7 mouse cellular contexts compared by ENCODE assay signal in genomic region chr7:40899376-40900265, GRCm38 (mm10). TPM values are rescaled to one million over a fixed set of nuclear protein-coding genes. Genes with fewer than 3 reads are reported as not detected.
A peak's percentile ranks its signal among the peaks of the same experiment; 100 is the strongest.
DNase-seq lines count a peak whose midpoint lies in the region; ATAC-seq and TF ChIP-seq lines count a peak whose summit lies in the region.

No protein-coding gene starts in this region.

- no peaks in the 10 kb centered on the region for H3K79me2 ChIP-seq in liver, adult 2 months (ENCODE audit: control insufficient read depth, insufficient read depth, low read length)

- peak overlapping the region; percentile 37 for H3K4me3 ChIP-seq in lung, embryonic 15.5 days
- peak overlapping the region; percentile 59 for H3K4me3 ChIP-seq in embryonic facial prominence, embryonic 13.5 days
- H3K4me3 ChIP-seq in hindbrain, embryonic 10.5 days: peak overlapping the region; percentile 76
- H3K4me3 ChIP-seq in liver, adult 2 months (ENCODE audit: insufficient read depth, low read depth, low read length): peak overlapping the region; percentile 21; the same call in 1 of the 2 replicates

- WGBS in lung, embryonic 15.5 days: under 1% methylated on average over 53 of the region's 61 CpGs
- WGBS in embryonic facial prominence, embryonic 13.5 days: under 1% methylated on average over 60 of the region's 61 CpGs
- WGBS in hindbrain, embryonic 10.5 days: under 1% methylated on average over 61 of the region's 61 CpGs
- 1% methylated on average over 61 of the region's 61 CpGs for WGBS in liver, adult 2 months

- H3K27me3 ChIP-seq in lung, embryonic 15.5 days: peaks cover 81% of the 10 kb centered on the region
- H3K27me3 ChIP-seq in embryonic facial prominence, embryonic 13.5 days: peaks cover 88% of the 10 kb centered on the region
- peaks cover 83% of the 10 kb centered on the region for H3K27me3 ChIP-seq in hindbrain, embryonic 10.5 days (ENCODE audit: insufficient read depth, poor library complexity, severe bottlenecking)
- H3K27me3 ChIP-seq in liver, adult 2 months (ENCODE audit: control insufficient read depth, insufficient read depth, low read length): peaks cover 21% of the 10 kb centered on the region

- no peak for ATAC-seq in lung, embryonic 15.5 days (ENCODE audit: borderline replicate concordance, extremely low read depth, low FRiP score, low TSS enrichment)
- no peak for ATAC-seq in embryonic facial prominence, embryonic 13.5 days (ENCODE audit: insufficient number of reproducible peaks, insufficient read depth, low FRiP score, low TSS enrichment, low read depth)
- no peak for ATAC-seq in megakaryocyte, adult 5-6 weeks (ENCODE audit: poor library complexity, severe bottlenecking)

- 0 out of 2 replicates have a peak, but pooled peaks cover 4% of the 10 kb centered on the region for H3K4me1 ChIP-seq in lung, embryonic 15.5 days
- peaks cover 25% of the 10 kb centered on the region for H3K4me1 ChIP-seq in embryonic facial prominence, embryonic 13.5 days
- H3K4me1 ChIP-seq in hindbrain, embryonic 10.5 days (replicated peaks): peaks cover 52% of the 10 kb centered on the region
- H3K4me1 ChIP-seq in liver, adult 2 months (ENCODE audit: control insufficient read depth, insufficient read depth, low read length): no peaks in the 10 kb centered on the region

- H3K36me3 ChIP-seq in lung, embryonic 15.5 days: no peaks in the 10 kb centered on the region
- no peaks in the 10 kb centered on the region for H3K36me3 ChIP-seq in embryonic facial prominence, embryonic 13.5 days
- peaks cover 4% of the 10 kb centered on the region; the same call in 1 of the 2 replicates for H3K36me3 ChIP-seq in hindbrain, embryonic 10.5 days
- H3K36me3 ChIP-seq in liver, adult 2 months (ENCODE audit: control insufficient read depth, insufficient read depth, low read length): no peaks in the 10 kb centered on the region

- TF ChIP-seq POLR2A in liver, adult 2 months (IDR thresholded peaks at IDR 0.05; ENCODE audit: extremely low read depth, insufficient read depth, low read length): no peak

- peak overlapping the region; percentile 65 for H3K4me2 ChIP-seq in lung, embryonic 15.5 days
- H3K4me2 ChIP-seq in embryonic facial prominence, embryonic 13.5 days: peak overlapping the region; percentile 96

- no peak for DNase-seq in lung, postnatal 10 days
- peak; percentile 58 for DNase-seq in hindbrain, embryonic 10.5 days (ENCODE audit: low spot score)
- no peak for DNase-seq in liver, adult 2 months (ENCODE audit: extremely low read depth, low read depth, low spot score)
- DNase-seq in right cerebral cortex, postnatal 25 days: peak; percentile 64

- H3K9ac ChIP-seq in lung, embryonic 15.5 days: no peak overlapping the region
- H3K9ac ChIP-seq in embryonic facial prominence, embryonic 13.5 days: peak overlapping the region; percentile 75
- H3K9ac ChIP-seq in liver, adult 2 months (ENCODE audit: low read depth, low read length): no peak overlapping the region

- TF ChIP-seq CTCF in liver, adult 2 months (IDR thresholded peaks at IDR 0.05; ENCODE audit: low read depth, low read length): no peak

- H3K27ac ChIP-seq in lung, embryonic 15.5 days: no peak overlapping the region
- no peak overlapping the region; the same call in 1 of the 2 replicates for H3K27ac ChIP-seq in embryonic facial prominence, embryonic 13.5 days
- peak overlapping the region; percentile 87 for H3K27ac ChIP-seq in hindbrain, embryonic 10.5 days
- no peak overlapping the region for H3K27ac ChIP-seq in liver, adult 2 months (replicated peaks; ENCODE audit: insufficient read depth, low read depth, low read length)

- no peaks in the 10 kb centered on the region for H3K9me3 ChIP-seq in lung, embryonic 15.5 days
- no peaks in the 10 kb centered on the region for H3K9me3 ChIP-seq in embryonic facial prominence, embryonic 13.5 days
- H3K9me3 ChIP-seq in hindbrain, embryonic 10.5 days: no peaks in the 10 kb centered on the region

RNA-seq across cellular contexts. Expression of gene Vstm2b, which starts 1.5 kb away (rescaled TPM):
- polyA plus RNA-seq in lung, embryonic 15.5 days (2015; fragmentation: Nextera tagmentation; extraction: Ambion mirVana): 0.65 and 0.96 TPM in 2 replicates
- 10.3 and 11.0 TPM in 2 replicates for polyA plus RNA-seq in embryonic facial prominence, embryonic 13.5 days (2015; fragmentation: Nextera tagmentation; extraction: Ambion mirVana)
- 7.4 and 9.0 TPM in 2 replicates for polyA plus RNA-seq in hindbrain, embryonic 10.5 days (2016; fragmentation: Nextera tagmentation; extraction: Ambion mirVana)
- not detected in 2 replicates for total RNA-seq in liver, adult 2 months (2014; rRNA removed)
- polyA plus RNA-seq in liver, adult 2 months (2012; rRNA removed): not detected in 2 replicates
- not detected in 2 replicates for total RNA-seq in megakaryocyte, adult 5-6 weeks (2015)
- total RNA-seq in megakaryocyte, adult 5-6 weeks (2017): not detected in 2 replicates

Comparison
In these comparisons a context has a peak if more than half of its experiments do, and no peak if none do; other contexts are left out.
1. H3K4me3 ChIP-seq: peak in every context shown above with its lines; median percentile 76 in hindbrain, embryonic 10.5 days; 59 in embryonic facial prominence, embryonic 13.5 days; 37 in lung, embryonic 15.5 days; 21 in liver, adult 2 months.
2. DNase-seq: peak in hindbrain, embryonic 10.5 days (single experiment) and right cerebral cortex, postnatal 25 days (single experiment); none in lung, postnatal 10 days (single experiment) and liver, adult 2 months (single experiment).